Mouse (Mus musculus): ENCODE measurements around the gene Pigl. TPM values are rescaled to one million over a fixed set of nuclear protein-coding genes. Genes with fewer than 3 reads are reported as not detected.

Gene Pigl
- polyA plus RNA-seq (2017; shearing (Covaris generic)) = 9.9 TPM

DNA sequence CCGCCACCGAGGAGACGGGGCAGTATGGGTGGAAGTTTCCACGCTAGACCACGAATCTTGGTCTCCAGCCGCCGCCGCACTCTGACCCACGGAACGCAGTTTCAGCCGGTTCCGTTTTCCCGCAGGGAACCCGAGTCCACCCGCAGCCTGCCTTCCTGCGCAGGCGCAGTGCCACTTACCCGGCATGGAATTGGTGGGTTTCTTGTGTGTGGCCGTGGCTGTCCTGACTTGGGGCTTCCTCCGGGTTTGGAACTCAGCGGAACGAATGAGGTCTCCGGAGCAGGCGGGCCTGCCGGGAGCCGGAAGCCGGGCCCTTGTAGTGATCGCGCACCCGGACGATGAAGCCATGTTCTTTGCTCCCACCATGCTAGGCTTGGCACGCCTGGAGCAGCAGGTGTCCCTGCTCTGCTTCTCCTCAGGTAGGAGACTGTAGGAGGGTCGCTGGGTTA, at the start of gene Pigl, which contains the start of gene Ncor1:
Gene Pigl (plus strand): TSS at position 185 of the 449 bp plus-strand sequence.
Gene Ncor1 (minus strand): TSS at position 266 of the 449 bp plus-strand sequence.

GRCm38 (mm10) chr11:62539089-62539890, 81.0 kb downstream of the Pigl start, which contains the start of gene Cenpv:
TSS of gene Cenpv (minus strand) at chr11:62539261.

GRCm38 (mm10) chr11:62550727-62551225, 92.5 kb downstream of the Pigl start, which contains the start of gene Ubb:
TSS of gene Ubb (plus strand) at chr11:62551171.

Other genes with a start within 250 kb of the Pigl start
- gene Adora2b, start 209.5 kb upstream of the Pigl start, polyA plus RNA-seq (2017; shearing (Covaris generic)) = not detected
- 15.2 TPM for gene Zswim7, start 177.1 kb upstream of the Pigl start, polyA plus RNA-seq (2017; shearing (Covaris generic))
- 8.3 TPM for gene Ttc19, start 177.0 kb upstream of the Pigl start, polyA plus RNA-seq (2017; shearing (Covaris generic))
- gene Ncor1, start 81 bp downstream of the Pigl start, polyA plus RNA-seq (2017; shearing (Covaris generic)) = 98.1 TPM
- gene Cenpv, start 80.8 kb downstream of the Pigl start, polyA plus RNA-seq (2017; shearing (Covaris generic)) = 1.3 TPM
- 3,020 TPM for gene Ubb, start 92.7 kb downstream of the Pigl start, polyA plus RNA-seq (2017; shearing (Covaris generic))
- 102 TPM for gene Trpv2, start 116.0 kb downstream of the Pigl start, polyA plus RNA-seq (2017; shearing (Covaris generic))
- 3.3 TPM for gene Lrrc75a, start 190.1 kb downstream of the Pigl start, polyA plus RNA-seq (2017; shearing (Covaris generic))
- 47.9 TPM for gene Mmgt2, start 190.2 kb downstream of the Pigl start, polyA plus RNA-seq (2017; shearing (Covaris generic))

Data from CD4-positive, CD25-positive, alpha-beta regulatory T cell, adult 9 weeks (primary cell).